Mouse (Mus musculus) embryo, embryonic 10 days (tissue): ENCODE measurements around the gene Tex2.
"Not testable (repeated sequence)": the region's sequence is repeated elsewhere in the genome, so short reads cannot be mapped to it uniquely, and the experiment has no call there.

ENCODE experiments used
- DNase-seq: peaks from one replicate; pipeline ENCODE4 v3.0.0-alpha.2; 2015; ENCODE audit warnings: low spot score

The Tex2 gene

GRCm38 (mm10) chr11:106507638-106508037 is 105.6 kb downstream of the Tex2 start:
- no peak for DNase-seq

GRCm38 (mm10) chr11:106506211-106506610 is 107.0 kb downstream of the Tex2 start:
- DNase-seq: no peak

DNA sequence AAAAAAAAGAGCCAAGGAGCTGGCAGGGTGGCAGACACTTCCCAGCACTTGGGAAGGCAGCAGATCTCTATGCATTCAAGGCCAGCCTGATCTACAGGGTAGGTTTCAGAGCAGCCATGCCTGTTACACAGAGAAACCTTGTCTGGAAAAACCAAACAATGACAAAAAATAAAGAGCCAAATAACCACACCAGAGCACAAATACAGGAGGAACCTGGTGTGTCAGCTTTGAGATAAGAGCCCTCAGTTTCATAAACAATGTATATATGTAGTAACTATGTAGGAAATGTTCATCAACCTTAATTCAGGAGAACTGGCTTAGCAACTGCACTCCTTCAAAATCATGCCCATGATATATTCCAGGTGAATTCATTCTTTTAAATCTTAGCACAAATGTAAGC is 109.1 kb downstream of the Tex2 start:
- no peak for DNase-seq

DNA sequence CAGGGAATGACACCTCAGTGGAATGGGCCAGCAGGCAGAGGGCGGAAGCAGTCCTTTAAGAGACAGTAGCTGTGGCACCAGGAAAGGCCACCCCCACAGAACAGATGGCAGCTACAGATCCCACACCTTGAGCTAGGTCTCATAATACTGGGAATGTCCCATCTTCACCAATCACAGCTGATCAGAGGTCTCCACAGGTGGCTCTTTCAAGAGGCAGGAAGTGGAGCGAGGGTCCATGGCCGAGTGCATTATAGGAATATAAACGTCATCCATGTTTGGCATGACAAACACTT is 109.9 kb downstream of the Tex2 start:
- DNase-seq: peak; percentile 14

GRCm38 (mm10) chr11:106502631-106503424 is 110.4 kb downstream of the Tex2 start:
- peak; percentile 56 for DNase-seq

- no peak for DNase-seq
Measured at GRCm38 (mm10) chr11:106502159-106502505, 111.1 kb downstream of the Tex2 start.

DNA sequence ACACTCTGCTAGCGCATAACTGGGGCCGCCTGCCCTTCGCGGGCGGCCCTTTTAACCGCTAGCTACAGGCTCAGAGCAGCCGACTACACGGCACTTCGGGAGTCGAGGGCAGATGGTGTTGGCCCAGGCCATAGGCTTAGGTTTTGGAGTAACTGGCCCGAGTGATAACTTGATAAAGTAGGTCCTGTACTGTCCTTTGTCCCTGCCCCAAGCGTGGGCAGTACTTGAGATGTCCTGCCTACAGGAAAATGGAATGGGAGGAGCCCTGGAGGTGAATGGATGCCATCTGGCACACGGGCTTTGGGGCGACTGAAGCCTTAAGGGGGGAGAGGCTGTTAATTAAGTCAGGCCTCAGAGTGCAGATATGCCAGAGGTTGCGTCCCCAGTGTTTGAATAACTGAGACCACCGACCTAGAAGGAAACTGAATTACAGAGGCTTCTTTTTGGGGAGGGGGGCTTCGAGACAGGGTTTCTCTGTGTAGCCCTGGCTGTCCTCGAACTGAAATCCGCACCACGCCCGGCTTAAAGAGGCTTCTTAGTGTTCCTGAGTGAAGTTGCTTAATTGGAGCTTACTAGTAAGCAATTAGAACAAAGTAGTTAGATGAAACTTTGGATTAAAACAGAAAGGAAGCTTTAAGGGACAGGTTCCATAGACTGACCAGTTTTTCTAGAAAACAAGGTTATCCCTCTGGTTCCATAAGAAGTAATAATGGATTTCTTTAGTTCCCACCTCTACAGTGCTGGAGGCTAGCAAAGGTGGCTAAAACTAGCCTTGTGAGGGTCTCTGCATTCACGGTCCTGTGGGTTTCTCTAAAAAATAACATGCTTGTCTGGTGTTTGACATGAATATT is 111.7 kb downstream of the Tex2 start:
- DNase-seq: peak; percentile 84

DNA sequence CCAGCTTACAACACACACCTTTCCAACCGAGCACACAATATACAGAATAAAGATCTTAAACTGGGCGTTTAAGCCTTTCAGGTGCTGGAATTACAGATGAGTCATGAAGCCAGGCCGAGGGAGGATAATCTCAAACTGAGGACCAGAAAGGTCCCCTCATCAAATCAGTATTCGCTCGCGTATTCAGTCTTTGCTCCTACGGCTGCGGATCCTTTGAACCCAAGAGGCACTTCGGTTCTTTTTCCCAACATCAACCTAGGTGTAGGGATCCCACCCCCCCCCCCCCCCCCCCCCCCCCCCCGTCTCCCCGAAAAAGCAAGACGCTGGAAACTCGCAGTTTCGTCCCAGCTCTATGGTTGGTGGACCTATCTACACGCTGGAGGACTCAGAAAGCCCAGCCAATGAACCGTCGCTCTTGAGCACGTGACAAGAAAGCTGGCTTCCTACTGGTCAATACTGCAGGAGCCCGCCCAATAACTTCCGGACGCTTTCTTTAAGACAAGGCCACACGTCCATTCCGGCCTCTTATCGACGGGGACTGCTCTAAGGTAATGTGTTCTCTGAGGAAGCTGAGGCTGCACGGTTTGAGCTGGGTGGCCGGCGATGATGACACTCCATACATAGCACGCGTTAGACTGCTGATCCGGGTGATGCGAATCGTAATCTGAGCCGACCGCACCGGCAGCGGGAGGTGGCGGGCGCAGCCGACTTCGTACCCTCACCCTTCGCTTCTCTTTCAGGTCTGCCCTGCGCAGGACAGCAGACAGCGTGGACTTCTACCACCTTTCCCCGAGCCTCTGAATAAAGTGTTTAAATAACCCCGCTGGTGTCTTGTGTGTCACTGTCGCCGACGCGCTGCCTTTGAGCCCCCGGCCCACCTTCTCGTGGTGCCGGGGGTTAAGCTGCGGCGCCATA is 112.6 kb downstream of the Tex2 start:
- peak; percentile 99 for DNase-seq

GRCm38 (mm10) chr11:106498739-106499379 is 114.4 kb downstream of the Tex2 start:
- no peak for DNase-seq

DNA sequence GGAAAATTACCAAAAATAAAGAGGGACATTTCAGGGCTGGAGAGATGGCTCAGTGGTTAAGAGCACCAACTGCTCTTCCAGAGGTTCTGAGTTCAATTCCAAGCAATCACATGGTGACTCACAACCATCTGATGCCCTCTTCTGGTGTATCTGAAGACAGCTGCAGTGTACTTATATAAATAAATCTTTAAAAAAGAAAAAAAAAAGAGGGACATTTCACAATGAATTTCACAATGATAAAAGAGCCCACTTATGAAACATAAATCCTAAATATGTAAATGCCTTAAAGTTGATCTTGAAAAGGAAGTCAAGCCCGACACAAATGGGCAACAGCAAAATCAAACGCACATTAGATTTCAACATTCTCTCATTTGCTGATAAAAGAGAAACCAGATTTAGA is 115.3 kb downstream of the Tex2 start:
- no peak for DNase-seq

- not testable (repeated sequence) for DNase-seq
Measured at GRCm38 (mm10) chr11:106497009-106497408, 116.2 kb downstream of the Tex2 start.

DNA sequence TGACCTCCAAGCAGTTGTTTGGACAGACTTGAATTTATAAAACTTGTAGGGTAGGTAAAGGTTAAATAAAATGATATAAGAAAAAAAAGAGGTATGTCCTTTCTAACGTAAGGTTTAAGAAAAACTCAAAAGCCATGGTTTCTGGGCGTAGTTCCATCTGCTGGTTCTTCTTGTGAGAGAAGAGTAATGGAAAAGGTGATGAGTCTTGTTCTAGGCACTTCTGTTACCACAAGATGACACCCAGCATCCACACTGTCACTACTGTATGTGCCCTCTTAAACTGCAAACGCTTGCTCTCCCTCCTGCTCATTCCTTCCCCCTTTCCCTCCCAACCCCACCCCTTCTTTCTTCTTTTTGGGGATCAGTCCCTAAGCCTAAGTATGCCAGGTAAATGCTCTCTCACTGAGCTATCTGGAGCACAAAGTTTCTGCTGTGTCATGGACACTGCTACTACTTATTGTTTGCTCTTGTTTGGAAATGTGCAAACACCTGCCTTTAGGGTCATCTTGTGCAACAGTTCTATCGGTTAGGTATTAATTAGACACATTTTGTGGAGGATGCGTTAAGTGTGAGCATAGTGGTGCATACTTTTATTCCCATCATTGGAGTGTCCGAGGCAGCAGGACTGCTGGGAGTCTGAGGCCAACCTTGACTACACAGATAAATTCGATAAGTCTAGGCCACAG is 120.1 kb downstream of the Tex2 start:
- no peak for DNase-seq

- peak; percentile 95 for DNase-seq
Measured at GRCm38 (mm10) chr11:106491393-106491792, 121.8 kb downstream of the Tex2 start.

GRCm38 (mm10) chr11:106490600-106490999 is 122.6 kb downstream of the Tex2 start:
- DNase-seq: not testable (repeated sequence)

DNA sequence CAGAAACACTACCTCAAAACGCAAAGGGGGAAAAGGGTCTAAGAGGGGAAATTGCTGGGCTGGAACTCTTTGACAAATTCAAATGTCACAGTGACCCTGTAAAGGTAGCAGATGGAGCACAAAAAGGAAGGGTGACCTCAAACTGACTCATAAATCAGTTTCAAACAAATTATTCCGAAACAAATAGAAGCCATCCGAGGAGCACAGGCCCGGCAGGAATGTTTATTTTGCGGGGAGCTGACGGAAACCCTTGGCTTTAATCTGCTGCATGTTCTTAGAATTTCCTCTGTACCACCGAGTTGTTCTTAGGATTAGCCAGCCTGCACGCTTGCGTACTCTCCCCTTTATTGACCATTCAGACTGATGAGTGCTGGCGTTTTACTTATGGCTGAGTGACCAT is 123.2 kb downstream of the Tex2 start:
- DNase-seq: no peak

GRCm38 (mm10) chr11:106489036-106489693 is 124.1 kb downstream of the Tex2 start:
- no peak for DNase-seq

DNA sequence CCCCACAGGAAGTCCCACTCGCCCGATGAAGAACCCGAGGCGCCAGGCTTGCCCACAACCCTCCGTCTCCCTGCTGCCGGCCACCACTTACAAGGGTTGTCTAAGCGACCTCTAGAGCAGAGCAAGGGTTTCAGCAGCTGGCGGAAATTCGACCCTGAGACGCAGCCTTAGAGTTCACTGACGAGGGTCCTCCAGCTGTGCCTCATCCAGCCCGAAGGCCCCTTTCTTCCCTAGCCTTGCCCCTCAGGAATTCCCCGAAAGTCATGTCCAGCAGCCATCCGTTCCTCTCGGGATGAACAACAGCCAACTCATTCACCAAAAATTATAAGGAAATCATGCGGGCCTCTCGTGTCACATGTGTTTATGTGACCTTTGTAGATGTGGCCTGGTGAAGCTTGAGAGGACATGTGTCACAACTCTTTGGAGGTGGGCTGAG is 125.1 kb downstream of the Tex2 start:
- peak; percentile 75 for DNase-seq

DNA sequence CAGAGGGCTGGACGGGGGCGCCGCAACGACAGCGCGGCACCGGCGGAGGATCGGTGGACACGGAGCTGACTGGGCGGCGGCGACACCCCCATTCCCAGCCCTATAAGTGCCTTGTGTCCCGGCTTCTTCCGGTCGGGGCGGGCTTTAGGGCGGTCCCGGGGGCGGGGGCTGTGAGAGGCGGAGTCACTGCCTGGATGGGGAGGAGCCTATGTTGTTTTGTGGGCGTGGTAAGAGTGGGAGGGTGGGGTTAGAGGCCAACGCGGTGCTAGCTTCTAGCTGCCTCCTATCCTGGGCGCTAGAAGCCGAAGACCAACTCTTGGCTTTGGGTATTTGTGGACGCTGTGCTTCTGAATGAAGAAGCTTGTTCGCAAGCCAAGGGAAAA is 125.5 kb downstream of the Tex2 start, which contains the start of gene Ern1:
Gene Ern1, minus strand, starts transcription at position 120 of the 383 bp plus-strand sequence.
- DNase-seq: peak; percentile 93

GRCm38 (mm10) chr11:106486866-106487732 is 126.1 kb downstream of the Tex2 start:
- no peak for DNase-seq
